In the genomic region with DNA sequence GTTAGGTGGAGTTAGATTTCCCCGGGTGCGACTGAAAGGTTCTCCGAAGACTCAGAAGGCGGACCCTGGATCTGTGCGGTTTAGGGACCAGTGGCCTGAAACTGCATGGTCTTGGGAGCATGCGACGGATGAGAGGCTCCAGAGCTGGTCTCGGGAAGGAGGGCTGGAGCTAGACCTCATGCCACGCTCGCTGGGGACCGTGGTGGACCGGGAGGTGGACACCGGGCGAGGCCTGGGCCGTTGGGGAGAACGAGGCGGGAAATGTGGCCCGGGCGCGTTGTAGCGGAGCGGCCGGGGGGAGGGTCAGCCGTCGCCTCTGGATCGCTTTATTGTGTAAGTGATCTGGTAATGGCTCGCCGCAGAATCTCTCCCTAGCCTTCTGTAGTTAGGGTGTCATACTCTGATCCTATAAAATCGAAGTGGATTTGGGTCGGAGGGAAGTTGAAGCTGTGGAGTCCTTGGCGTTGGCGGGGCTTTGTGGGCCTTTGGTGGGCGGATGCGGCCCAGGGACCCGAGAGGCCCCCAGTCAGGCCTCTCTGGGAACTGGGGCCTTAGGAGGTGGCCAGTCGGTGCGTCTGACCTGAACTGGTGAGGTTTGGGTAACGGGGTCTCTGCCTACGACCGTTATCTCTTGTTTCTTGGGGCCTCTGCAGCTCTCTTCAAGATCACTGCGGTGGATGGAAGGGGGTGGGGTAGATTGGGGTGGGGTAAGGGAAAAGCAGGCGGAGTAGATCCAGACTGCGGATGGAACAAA, we compare ENCODE assay signal across 8 mouse cellular contexts. TPM values are rescaled to one million over a fixed set of nuclear protein-coding genes. Genes with fewer than 3 reads are reported as not detected.
DNase-seq lines count a peak whose midpoint lies in the region; ATAC-seq and TF ChIP-seq lines count a peak whose summit lies in the region.

No protein-coding gene starts in this region.

- H3K27me3 ChIP-seq in C2C12 (ENCODE audit: control insufficient read depth, insufficient read depth, insufficient read length) = no peaks in the 10 kb centered on the region
- no peaks in the 10 kb centered on the region for H3K27me3 ChIP-seq in heart, embryonic 10.5 days (ENCODE audit: insufficient read depth, poor library complexity, severe bottlenecking)
- no peaks in the 10 kb centered on the region for H3K27me3 ChIP-seq in kidney, embryonic 15.5 days
- H3K27me3 ChIP-seq in liver, embryonic 13.5 days = no peaks in the 10 kb centered on the region

- ATAC-seq in kidney, embryonic 15.5 days (replicated peaks; ENCODE audit: low FRiP score) = no peak
- ATAC-seq in liver, embryonic 13.5 days (ENCODE audit: low read depth) = peak; percentile 35
- no peak for ATAC-seq in monocyte, adult 5-6 weeks (replicated peaks; ENCODE audit: insufficient number of reproducible peaks, low FRiP score, low TSS enrichment, poor library complexity, severe bottlenecking)

- H3K9ac ChIP-seq in kidney, embryonic 15.5 days = peak overlapping the region; percentile 92
- peak overlapping the region; percentile 84 for H3K9ac ChIP-seq in liver, embryonic 13.5 days

- TF ChIP-seq CTCF in C2C12 (IDR thresholded peaks at IDR 0.05; ENCODE audit: control insufficient read depth, insufficient read depth, insufficient read length) = no peak

- peak overlapping the region; percentile 89 for H3K4me2 ChIP-seq in kidney, embryonic 15.5 days
- peak overlapping the region; percentile 86 for H3K4me2 ChIP-seq in liver, embryonic 13.5 days

- H3K4me1 ChIP-seq in heart, embryonic 10.5 days = peaks cover 37% of the 10 kb centered on the region
- peaks cover 26% of the 10 kb centered on the region for H3K4me1 ChIP-seq in kidney, embryonic 15.5 days
- H3K4me1 ChIP-seq in liver, embryonic 13.5 days (replicated peaks) = peaks cover 47% of the 10 kb centered on the region

- peaks cover 60% of the 10 kb centered on the region for H3K79me2 ChIP-seq in C2C12 (ENCODE audit: control insufficient read depth, insufficient read depth)

- under 1% methylated on average over 43 of the region's 43 CpGs for WGBS in heart, embryonic 10.5 days
- WGBS in kidney, embryonic 15.5 days = under 1% methylated on average over 43 of the region's 43 CpGs
- under 1% methylated on average over 43 of the region's 43 CpGs for WGBS in liver, embryonic 13.5 days (ENCODE audit: insufficient replicate concordance)

- peak overlapping the region; percentile 83 for H3K4me3 ChIP-seq in C2C12 (ENCODE audit: insufficient read depth, poor library complexity, severe bottlenecking)
- peak overlapping the region; percentile 84 for H3K4me3 ChIP-seq in heart, embryonic 10.5 days
- peak overlapping the region; percentile 88 for H3K4me3 ChIP-seq in kidney, embryonic 15.5 days (replicated peaks)
- peak overlapping the region; percentile 69 for H3K4me3 ChIP-seq in liver, embryonic 13.5 days (replicated peaks)

- no peaks in the 10 kb centered on the region for H3K36me3 ChIP-seq in C2C12 (ENCODE audit: control insufficient read depth, insufficient read depth)
- peaks cover 11% of the 10 kb centered on the region; the same call in 1 of the 2 replicates for H3K36me3 ChIP-seq in heart, embryonic 10.5 days
- H3K36me3 ChIP-seq in kidney, embryonic 15.5 days = peaks cover 6% of the 10 kb centered on the region; the same call in 1 of the 2 replicates
- H3K36me3 ChIP-seq in liver, embryonic 13.5 days = no peaks in the 10 kb centered on the region

- peak overlapping the region; percentile 96 for H3K27ac ChIP-seq in heart, embryonic 10.5 days
- H3K27ac ChIP-seq in kidney, embryonic 15.5 days = peak overlapping the region; percentile 100
- H3K27ac ChIP-seq in liver, embryonic 13.5 days = peak overlapping the region; percentile 82

- no peaks in the 10 kb centered on the region for H3K9me3 ChIP-seq in heart, embryonic 10.5 days
- H3K9me3 ChIP-seq in kidney, embryonic 15.5 days (replicated peaks) = no peaks in the 10 kb centered on the region
- H3K9me3 ChIP-seq in liver, embryonic 13.5 days (replicated peaks) = no peaks in the 10 kb centered on the region

- DNase-seq in R1 (ENCODE audit: low read depth, low spot score) = peak; percentile 21
- peak; percentile 76 for DNase-seq in embryo, embryonic 9.5 days (ENCODE audit: extremely low spot score)
- DNase-seq in heart, embryonic 10.5 days (ENCODE audit: low spot score) = peak; percentile 80
- DNase-seq in liver, embryonic 13.5 days = peak; percentile 27
- DNase-seq in ovary, postnatal 36 days (ENCODE audit: low spot score) = peak; percentile 53

- H3ac ChIP-seq in C2C12 (ENCODE audit: control insufficient read depth, insufficient read length, low read depth) = peak overlapping the region; percentile 80

- H3K79me3 ChIP-seq in C2C12 (ENCODE audit: low read depth) = peaks cover 42% of the 10 kb centered on the region

TF ChIP-seq in C2C12, 6 proteins besides CTCF, POLR2A, EP300 and RAD21:
- peak; percentile 51 for TF ChIP-seq MAX (IDR thresholded peaks at IDR 0.05)
- TF ChIP-seq USF1 (IDR thresholded peaks at IDR 0.05; ENCODE audit: low read depth) = no peak

RNA-seq across cellular contexts. Expression of gene Myh10, which starts 1.5 kb away (rescaled TPM):
- 40.0 TPM for polyA plus RNA-seq in C2C12 (2012; fragmentation: generic; extraction: Trizol)
- polyA plus RNA-seq in heart, embryonic 10.5 days (2016; fragmentation: Nextera tagmentation; extraction: Ambion mirVana) = 181 and 184 TPM in 2 replicates
- polyA plus RNA-seq in kidney, embryonic 15.5 days (2015; fragmentation: Nextera tagmentation; extraction: Ambion mirVana) = 130 and 137 TPM in 2 replicates
- polyA plus RNA-seq in liver, embryonic 13.5 days (2015; fragmentation: Nextera tagmentation; extraction: Ambion mirVana) = 18.5 and 21.5 TPM in 2 replicates
- total RNA-seq in monocyte, adult 5-6 weeks (2017) = 0.11 to 1.4 TPM (median 0.76 TPM) in 3 replicates

Comparison
In these comparisons a context has a peak if more than half of its experiments do, and no peak if none do; other contexts are left out.
1. DNase-seq: peak in every context shown above with its lines; median percentile 80 in heart, embryonic 10.5 days; 76 in embryo, embryonic 9.5 days; 53 in ovary, postnatal 36 days; 27 in liver, embryonic 13.5 days; 21 in R1.